In genomic region chr15:83592260-83593188, GRCm38 (mm10) we compare ENCODE assay signal across 9 mouse cellular contexts. TPM values are rescaled to one million over a fixed set of nuclear protein-coding genes. Genes with fewer than 3 reads are reported as not detected.
A peak's percentile ranks its signal among the peaks of the same experiment; 100 is the strongest.
DNase-seq lines count a peak whose midpoint lies in the region; ATAC-seq lines count a peak whose summit lies in the region.
"Had no signal": no experiment of that assay in that cellular context is flagged by ENCODE, and none has a peak within 500 bp of the region (broad histone marks: within the 10 kb centered on the region; RNA-seq: fewer than 3 reads in every experiment).

No protein-coding gene starts in this region.

- no peak for ATAC-seq in kidney, embryonic 16.5 days (ENCODE audit: low FRiP score, low TSS enrichment)
- peak; percentile 67 for ATAC-seq in erythroid progenitor cell, adult 5-6 weeks (replicated peaks; ENCODE audit: low FRiP score, poor library complexity, severe bottlenecking)
- peak; percentile 80 for ATAC-seq in liver, embryonic 15.5 days (ENCODE audit: insufficient read depth)

- H3K4me2 ChIP-seq in kidney, embryonic 16.5 days (replicated peaks; ENCODE audit: low read depth, low read length) = no peak overlapping the region
- H3K4me2 ChIP-seq in liver, embryonic 15.5 days = peak overlapping the region; percentile 87

- peaks cover 17% of the 10 kb centered on the region for H3K4me1 ChIP-seq in kidney, embryonic 16.5 days (ENCODE audit: insufficient read depth, low read length)
- H3K4me1 ChIP-seq in liver, embryonic 15.5 days (replicated peaks) = peaks cover 68% of the 10 kb centered on the region

- H3K27ac ChIP-seq in kidney, embryonic 16.5 days (ENCODE audit: low read length) = no peak overlapping the region
- H3K27ac ChIP-seq in liver, embryonic 15.5 days (replicated peaks) = peak overlapping the region; percentile 99

- no peak overlapping the region for H3K4me3 ChIP-seq in kidney, embryonic 16.5 days (ENCODE audit: low read length)
- peak overlapping the region; percentile 96 for H3K4me3 ChIP-seq in liver, embryonic 15.5 days (replicated peaks)

- no peaks in the 10 kb centered on the region for H3K9me3 ChIP-seq in kidney, embryonic 16.5 days (ENCODE audit: low read length)
- H3K9me3 ChIP-seq in liver, embryonic 15.5 days (replicated peaks) = no peaks in the 10 kb centered on the region

- no peak for DNase-seq in kidney, postnatal 14 days
- DNase-seq in spleen, postnatal 4 days (ENCODE audit: low spot score in 2 of 2) = peak; percentile 65 to 77
- no peak for DNase-seq in thymus, postnatal 0 days (ENCODE audit: low spot score)
- DNase-seq in right cerebral cortex, postnatal 4 days = no peak
- no peak for DNase-seq in layer of hippocampus, postnatal 10 days (ENCODE audit: low spot score in 2 of 2)
- DNase-seq: gastrocnemius, postnatal 25 days had no signal

- H3K9ac ChIP-seq in kidney, embryonic 16.5 days (replicated peaks; ENCODE audit: low read length) = peak overlapping the region; percentile 82; the same call in 1 of the 2 replicates
- peak overlapping the region; percentile 96 for H3K9ac ChIP-seq in liver, embryonic 15.5 days

- no peaks in the 10 kb centered on the region for H3K27me3 ChIP-seq in kidney, embryonic 16.5 days (ENCODE audit: insufficient read depth, low read length)
- no peaks in the 10 kb centered on the region for H3K27me3 ChIP-seq in liver, embryonic 15.5 days

- WGBS in kidney, embryonic 16.5 days = 81% methylated on average over 8 of the region's 8 CpGs
- 16% methylated on average over 8 of the region's 8 CpGs for WGBS in liver, embryonic 15.5 days (ENCODE audit: insufficient replicate concordance)

- peaks cover 7% of the 10 kb centered on the region; the same call in 1 of the 2 replicates for H3K36me3 ChIP-seq in kidney, embryonic 16.5 days (ENCODE audit: insufficient read depth, low read length)
- peaks cover 43% of the 10 kb centered on the region for H3K36me3 ChIP-seq in liver, embryonic 15.5 days (replicated peaks)

RNA-seq across cellular contexts. Expression of gene Ttll12, which starts 2.4 kb away (rescaled TPM):
- 38.9 and 40.8 TPM in 2 replicates for polyA plus RNA-seq in kidney, embryonic 16.5 days (2015; fragmentation: Nextera tagmentation; extraction: Ambion mirVana)
- total RNA-seq in erythroid progenitor cell, adult 5-6 weeks (2015; ENCODE audit: low replicate concordance) = 48.6 and 55.5 TPM in 2 replicates
- 42.6 and 47.1 TPM in 2 replicates for total RNA-seq in erythroid progenitor cell, adult 5-6 weeks (2017; ENCODE audit: low replicate concordance)
- polyA plus RNA-seq in liver, embryonic 15.5 days (2015; fragmentation: Nextera tagmentation; extraction: Ambion mirVana) = 35.6 and 38.5 TPM in 2 replicates
- 39.1 and 39.2 TPM in 2 replicates for polyA plus RNA-seq in thymus, postnatal 0 days (2015; fragmentation: Nextera tagmentation; extraction: Ambion mirVana)
- total RNA-seq in layer of hippocampus, postnatal 10 days (2021) = 10 to 100 TPM; 18.2 to 19.6 TPM

RNA-seq across cellular contexts. Expression of gene Mcat, which starts 28.9 kb away (rescaled TPM):
- polyA plus RNA-seq in kidney, embryonic 16.5 days (2015; fragmentation: Nextera tagmentation; extraction: Ambion mirVana) = 38.6 and 39.0 TPM in 2 replicates
- 3.4 and 7.9 TPM in 2 replicates for total RNA-seq in erythroid progenitor cell, adult 5-6 weeks (2015; ENCODE audit: low replicate concordance)
- 2.8 and 13.2 TPM in 2 replicates for total RNA-seq in erythroid progenitor cell, adult 5-6 weeks (2017; ENCODE audit: low replicate concordance)
- polyA plus RNA-seq in liver, embryonic 15.5 days (2015; fragmentation: Nextera tagmentation; extraction: Ambion mirVana) = 15.4 and 16.8 TPM in 2 replicates
- 30.9 and 34.4 TPM in 2 replicates for polyA plus RNA-seq in thymus, postnatal 0 days (2015; fragmentation: Nextera tagmentation; extraction: Ambion mirVana)
- 10 to 100 TPM; 26.8 to 31.7 TPM for total RNA-seq in layer of hippocampus, postnatal 10 days (2021)

RNA-seq across cellular contexts. Expression of gene Tspo, which starts 29.1 kb away (rescaled TPM):
- polyA plus RNA-seq in kidney, embryonic 16.5 days (2015; fragmentation: Nextera tagmentation; extraction: Ambion mirVana) = 84.4 and 107 TPM in 2 replicates
- total RNA-seq in erythroid progenitor cell, adult 5-6 weeks (2015; ENCODE audit: low replicate concordance) = 133 TPM in 2 replicates
- total RNA-seq in erythroid progenitor cell, adult 5-6 weeks (2017; ENCODE audit: low replicate concordance) = 92.7 and 104 TPM in 2 replicates
- 202 and 217 TPM in 2 replicates for polyA plus RNA-seq in liver, embryonic 15.5 days (2015; fragmentation: Nextera tagmentation; extraction: Ambion mirVana)
- 295 and 320 TPM in 2 replicates for polyA plus RNA-seq in thymus, postnatal 0 days (2015; fragmentation: Nextera tagmentation; extraction: Ambion mirVana)
- 1 to 10 TPM; 2.4 to 2.9 TPM for total RNA-seq in layer of hippocampus, postnatal 10 days (2021)

Comparison
In these comparisons a context has a peak if more than half of its experiments do, and no peak if none do; other contexts are left out.
1. DNase-seq: peak in spleen, postnatal 4 days (2 of 2); none in kidney, postnatal 14 days (single experiment), thymus, postnatal 0 days (single experiment), right cerebral cortex, postnatal 4 days (single experiment) and layer of hippocampus, postnatal 10 days (0 of 2).